ENCODE assay signal across 22 mouse cellular contexts in genomic region chr3:109918996-109919395, GRCm38 (mm10).
DNase-seq lines count a peak whose midpoint lies in the region; ATAC-seq and TF ChIP-seq lines count a peak whose summit lies in the region.
"Had no signal": no experiment of that assay in that cellular context is flagged by ENCODE, and none has a peak within 500 bp of the region (broad histone marks: within the 10 kb centered on the region; RNA-seq: fewer than 3 reads in every experiment).

No protein-coding gene starts in this region.

- no peak for ATAC-seq in kidney, postnatal 0 days (replicated peaks; ENCODE audit: low FRiP score, low read depth)
- no peak for ATAC-seq in kidney, embryonic 14.5 days (ENCODE audit: low FRiP score, low TSS enrichment)
- peak; percentile 86 for ATAC-seq in forebrain, embryonic 15.5 days (replicated peaks)
- no peak for ATAC-seq in megakaryocyte-erythroid progenitor cell, adult 5-6 weeks (replicated peaks; ENCODE audit: low FRiP score, low TSS enrichment, poor library complexity, severe bottlenecking)
- ATAC-seq: intestine, embryonic 16.5 days had no signal

- TF ChIP-seq POLR2A in brain, embryonic 14.5 days (IDR thresholded peaks at IDR 0.05; ENCODE audit: borderline replicate concordance, extremely low read depth, insufficient read depth, insufficient read length, poor library complexity, severe bottlenecking): no peak

- no peaks in the 10 kb centered on the region for H3K9me3 ChIP-seq in kidney, postnatal 0 days (replicated peaks; ENCODE audit: low read length)
- no peaks in the 10 kb centered on the region for H3K9me3 ChIP-seq in kidney, embryonic 14.5 days (ENCODE audit: control insufficient read depth, low read length)
- no peaks in the 10 kb centered on the region for H3K9me3 ChIP-seq in forebrain, embryonic 15.5 days
- H3K9me3 ChIP-seq: embryonic facial prominence, embryonic 15.5 days; heart, embryonic 12.5 days; hindbrain, embryonic 13.5 days; kidney, embryonic 15.5 days had no signal

- no peak overlapping the region for H3K9ac ChIP-seq in kidney, postnatal 0 days (ENCODE audit: low read depth, low read length)
- no peak overlapping the region for H3K9ac ChIP-seq in kidney, embryonic 14.5 days (ENCODE audit: low read depth, low read length)
- no peak overlapping the region for H3K9ac ChIP-seq in forebrain, embryonic 15.5 days (replicated peaks)
- H3K9ac ChIP-seq: embryonic facial prominence, embryonic 15.5 days; heart, embryonic 12.5 days; hindbrain, embryonic 13.5 days; kidney, embryonic 15.5 days had no signal

- DNase-seq in kidney, postnatal 0 days (ENCODE audit: low spot score): peak; percentile 11
- DNase-seq in brain, embryonic 14.5 days (ENCODE audit: low read depth): peak; percentile 73
- DNase-seq in layer of hippocampus, adult 9-11 months: peak; percentile 61
- no peak for DNase-seq in lung, postnatal 4 days
- DNase-seq: adrenal gland, adult 2 months; cerebellum, adult 11 months; cerebellum, postnatal 14 days; gastrocnemius, adult 2 months; heart, adult 11 months; heart, postnatal 14 days; lung, adult 18-20 months; lung, postnatal 14 days had no signal

- no peak overlapping the region for H3K4me2 ChIP-seq in kidney, postnatal 0 days (ENCODE audit: low read length)
- no peak overlapping the region for H3K4me2 ChIP-seq in kidney, embryonic 14.5 days (replicated peaks; ENCODE audit: low read depth, low read length)
- no peak overlapping the region for H3K4me2 ChIP-seq in forebrain, embryonic 15.5 days (replicated peaks)
- H3K4me2 ChIP-seq: embryonic facial prominence, embryonic 15.5 days; heart, embryonic 12.5 days; hindbrain, embryonic 13.5 days; kidney, embryonic 15.5 days; liver, embryonic 11.5 days had no signal

- H3K27me3 ChIP-seq in kidney, postnatal 0 days (ENCODE audit: insufficient read depth, low read length): no peaks in the 10 kb centered on the region
- no peaks in the 10 kb centered on the region for H3K27me3 ChIP-seq in kidney, embryonic 14.5 days (ENCODE audit: control insufficient read depth, insufficient read depth, low read length)
- H3K27me3 ChIP-seq in forebrain, embryonic 15.5 days: no peaks in the 10 kb centered on the region
- H3K27me3 ChIP-seq: embryonic facial prominence, embryonic 15.5 days; hindbrain, embryonic 13.5 days; kidney, embryonic 15.5 days had no signal

- TF ChIP-seq CTCF in kidney, postnatal 0 days (IDR thresholded peaks at IDR 0.05; ENCODE audit: low read depth): no peak
- no peak for TF ChIP-seq CTCF in brain, embryonic 14.5 days (IDR thresholded peaks at IDR 0.05; ENCODE audit: borderline replicate concordance, extremely low read depth, insufficient read depth, insufficient read length)

- H3K4me3 ChIP-seq in kidney, postnatal 0 days (replicated peaks; ENCODE audit: low read depth, low read length): no peak overlapping the region
- no peak overlapping the region for H3K4me3 ChIP-seq in kidney, embryonic 14.5 days (ENCODE audit: low read length)
- no peak overlapping the region for H3K4me3 ChIP-seq in forebrain, embryonic 15.5 days
- H3K4me3 ChIP-seq: embryonic facial prominence, embryonic 15.5 days; gastrocnemius, adult 2 months; heart, embryonic 12.5 days; hindbrain, embryonic 13.5 days; kidney, embryonic 15.5 days had no signal

- no peaks in the 10 kb centered on the region for H3K36me3 ChIP-seq in kidney, postnatal 0 days (ENCODE audit: insufficient read depth, low read length)
- no peaks in the 10 kb centered on the region for H3K36me3 ChIP-seq in kidney, embryonic 14.5 days (ENCODE audit: control insufficient read depth, insufficient read depth, low read length)
- H3K36me3 ChIP-seq in forebrain, embryonic 15.5 days: no peaks in the 10 kb centered on the region
- H3K36me3 ChIP-seq: embryonic facial prominence, embryonic 15.5 days; heart, embryonic 12.5 days; hindbrain, embryonic 13.5 days; kidney, embryonic 15.5 days had no signal

- H3K27ac ChIP-seq in kidney, postnatal 0 days: no peak overlapping the region
- H3K27ac ChIP-seq in kidney, embryonic 14.5 days (ENCODE audit: low read depth, low read length): no peak overlapping the region
- peak overlapping the region; percentile 37 for H3K27ac ChIP-seq in forebrain, embryonic 15.5 days (replicated peaks)
- H3K27ac ChIP-seq: embryonic facial prominence, embryonic 15.5 days; gastrocnemius, adult 2 months; hindbrain, embryonic 13.5 days; kidney, embryonic 15.5 days; stomach, postnatal 0 days had no signal

- no peaks in the 10 kb centered on the region for H3K4me1 ChIP-seq in kidney, postnatal 0 days (replicated peaks; ENCODE audit: insufficient read depth, low read length)
- H3K4me1 ChIP-seq in kidney, embryonic 14.5 days (ENCODE audit: control insufficient read depth, insufficient read depth, low read length): 0 out of 2 replicates have a peak, but pooled peaks cover 6% of the 10 kb centered on the region
- H3K4me1 ChIP-seq in forebrain, embryonic 15.5 days: peaks cover 21% of the 10 kb centered on the region
- H3K4me1 ChIP-seq: heart, embryonic 12.5 days had no signal

- 35% methylated on average over 3 of the region's 3 CpGs for whole genome bisulfite sequencing in kidney, postnatal 0 days
- WGBS in kidney, embryonic 14.5 days: 36% methylated on average over 3 of the region's 3 CpGs
- 55% methylated on average over 3 of the region's 3 CpGs for WGBS in forebrain, embryonic 15.5 days

Comparison
In these comparisons a context has a peak if more than half of its experiments do, and no peak if none do; other contexts are left out.
1. DNase-seq: peak in kidney, postnatal 0 days (single experiment), brain, embryonic 14.5 days (single experiment) and layer of hippocampus, adult 9-11 months (single experiment); none in lung, postnatal 4 days (0 of 2).